ENCODE assay signal across 18 mouse cellular contexts in the genomic region with DNA sequence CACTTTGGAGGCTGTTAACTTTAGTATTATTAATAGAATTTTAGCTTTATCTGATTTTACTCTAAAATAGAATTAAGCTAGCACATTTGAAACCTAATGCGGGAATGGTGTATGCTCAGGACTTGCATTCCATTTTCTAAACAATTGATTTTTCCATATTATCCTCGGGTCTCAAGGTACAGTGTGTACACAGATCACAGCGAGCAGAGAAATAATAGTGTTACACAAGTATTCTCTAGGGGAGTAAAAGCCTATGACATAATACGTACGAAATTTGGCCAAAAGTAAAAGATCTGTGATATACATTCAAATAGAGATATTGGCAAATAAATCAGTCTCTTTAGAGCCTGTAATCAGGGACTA.
DNase-seq lines count a peak whose midpoint lies in the region; ATAC-seq and TF ChIP-seq lines count a peak whose summit lies in the region.
"Had no signal": no experiment of that assay in that cellular context is flagged by ENCODE, and none has a peak within 500 bp of the region (broad histone marks: within the 10 kb centered on the region; RNA-seq: fewer than 3 reads in every experiment).

No protein-coding gene starts in this region.

- H3K9ac ChIP-seq in forebrain, embryonic 15.5 days (replicated peaks), result no peak overlapping the region
- no peak overlapping the region for H3K9ac ChIP-seq in forebrain, embryonic 13.5 days
- no peak overlapping the region for H3K9ac ChIP-seq in hindbrain, embryonic 14.5 days
- no peak overlapping the region for H3K9ac ChIP-seq in hindbrain, embryonic 12.5 days
- no peak overlapping the region for H3K9ac ChIP-seq in midbrain, embryonic 14.5 days (replicated peaks; ENCODE audit: low read length)
- no peak overlapping the region for H3K9ac ChIP-seq in hindbrain, postnatal 0 days (replicated peaks; ENCODE audit: low read length)
- H3K9ac ChIP-seq: embryonic facial prominence, embryonic 15.5 days had no signal

- no peak for TF ChIP-seq CTCF in hindbrain, postnatal 0 days (IDR thresholded peaks at IDR 0.05; ENCODE audit: low read depth)

- ATAC-seq in forebrain, embryonic 15.5 days (replicated peaks), result peak; percentile 63; the same call in 1 of the 2 replicates
- ATAC-seq in forebrain, embryonic 13.5 days, result no peak
- ATAC-seq in hindbrain, embryonic 14.5 days (ENCODE audit: low FRiP score), result 0 out of 2 replicates have a peak, but pooled peaks have one; percentile 62
- no peak for ATAC-seq in hindbrain, embryonic 12.5 days (ENCODE audit: low FRiP score)
- ATAC-seq in midbrain, embryonic 14.5 days (ENCODE audit: low FRiP score, low TSS enrichment), result no peak
- ATAC-seq in hindbrain, postnatal 0 days, result no peak

- 56% methylated on average over 5 of the region's 5 CpGs for WGBS in forebrain, embryonic 15.5 days
- 69% methylated on average over 5 of the region's 5 CpGs for WGBS in forebrain, embryonic 13.5 days
- WGBS in hindbrain, embryonic 14.5 days, result 57% methylated on average over 5 of the region's 5 CpGs
- 80% methylated on average over 5 of the region's 5 CpGs for WGBS in hindbrain, embryonic 12.5 days
- WGBS in midbrain, embryonic 14.5 days, result 54% methylated on average over 5 of the region's 5 CpGs
- 86% methylated on average over 5 of the region's 5 CpGs for WGBS in midbrain, embryonic 10.5 days
- 44% methylated on average over 5 of the region's 5 CpGs for WGBS in hindbrain, postnatal 0 days

- no peaks in the 10 kb centered on the region for H3K27me3 ChIP-seq in forebrain, embryonic 15.5 days
- no peaks in the 10 kb centered on the region for H3K27me3 ChIP-seq in forebrain, embryonic 13.5 days
- H3K27me3 ChIP-seq in hindbrain, embryonic 14.5 days (ENCODE audit: control insufficient read depth, insufficient read depth, low read length), result no peaks in the 10 kb centered on the region
- no peaks in the 10 kb centered on the region for H3K27me3 ChIP-seq in hindbrain, embryonic 12.5 days
- H3K27me3 ChIP-seq in midbrain, embryonic 14.5 days (ENCODE audit: control insufficient read depth, insufficient read depth, low read length), result no peaks in the 10 kb centered on the region
- H3K27me3 ChIP-seq in midbrain, embryonic 10.5 days (ENCODE audit: low read depth, poor library complexity, severe bottlenecking), result no peaks in the 10 kb centered on the region
- no peaks in the 10 kb centered on the region for H3K27me3 ChIP-seq in hindbrain, postnatal 0 days (ENCODE audit: insufficient read depth, low read length)
- H3K27me3 ChIP-seq: embryonic facial prominence, embryonic 15.5 days had no signal

- no peak overlapping the region for H3K4me2 ChIP-seq in forebrain, embryonic 15.5 days (replicated peaks)
- no peak overlapping the region for H3K4me2 ChIP-seq in forebrain, embryonic 13.5 days
- no peak overlapping the region for H3K4me2 ChIP-seq in hindbrain, embryonic 14.5 days (replicated peaks)
- no peak overlapping the region for H3K4me2 ChIP-seq in hindbrain, embryonic 12.5 days (replicated peaks)
- H3K4me2 ChIP-seq in midbrain, embryonic 14.5 days (ENCODE audit: low read length), result no peak overlapping the region
- peak overlapping the region; percentile 10; the same call in 1 of the 2 replicates for H3K4me2 ChIP-seq in hindbrain, postnatal 0 days (ENCODE audit: low read depth, low read length)
- H3K4me2 ChIP-seq: embryonic facial prominence, embryonic 15.5 days had no signal

- DNase-seq in hindbrain, embryonic 14.5 days (ENCODE audit: low spot score), result no peak
- DNase-seq in midbrain, embryonic 14.5 days, result peak; percentile 28
- no peak for DNase-seq in midbrain, embryonic 10.5 days (ENCODE audit: low spot score)
- DNase-seq in hindbrain, postnatal 0 days (ENCODE audit: low spot score), result no peak
- no peak for DNase-seq in gastrocnemius, postnatal 10 days
- DNase-seq: adrenal gland, postnatal 10 days; cerebellum, adult 11 months; cerebellum, adult 8-10 months; embryo, embryonic 11 days; heart, adult 18-20 months; heart, postnatal 14 days; kidney, adult 11 months had no signal

- H3K4me3 ChIP-seq in forebrain, embryonic 15.5 days, result no peak overlapping the region
- H3K4me3 ChIP-seq in forebrain, embryonic 13.5 days, result no peak overlapping the region
- H3K4me3 ChIP-seq in hindbrain, embryonic 14.5 days (replicated peaks; ENCODE audit: low read length), result no peak overlapping the region
- H3K4me3 ChIP-seq in hindbrain, embryonic 12.5 days, result no peak overlapping the region
- H3K4me3 ChIP-seq in midbrain, embryonic 14.5 days (replicated peaks; ENCODE audit: low read depth, low read length), result no peak overlapping the region
- no peak overlapping the region for H3K4me3 ChIP-seq in midbrain, embryonic 10.5 days
- H3K4me3 ChIP-seq in hindbrain, postnatal 0 days (ENCODE audit: low read length), result no peak overlapping the region
- H3K4me3 ChIP-seq: embryonic facial prominence, embryonic 15.5 days; erythroblast, embryonic 14.5 days; heart, embryonic 10.5 days had no signal

- H3K4me1 ChIP-seq in forebrain, embryonic 15.5 days, result peaks cover 8% of the 10 kb centered on the region
- H3K4me1 ChIP-seq in forebrain, embryonic 13.5 days, result peaks cover 5% of the 10 kb centered on the region; the same call in 1 of the 2 replicates
- peaks cover 7% of the 10 kb centered on the region; the same call in 1 of the 2 replicates for H3K4me1 ChIP-seq in hindbrain, embryonic 14.5 days (replicated peaks; ENCODE audit: control insufficient read depth, insufficient read depth, low read length)
- no peaks in the 10 kb centered on the region for H3K4me1 ChIP-seq in hindbrain, embryonic 12.5 days
- peaks cover 6% of the 10 kb centered on the region; the same call in 1 of the 2 replicates for H3K4me1 ChIP-seq in midbrain, embryonic 14.5 days (ENCODE audit: control insufficient read depth, insufficient read depth, low read length)
- H3K4me1 ChIP-seq in midbrain, embryonic 10.5 days, result 0 out of 2 replicates have a peak, but pooled peaks cover 3% of the 10 kb centered on the region
- peaks cover 7% of the 10 kb centered on the region for H3K4me1 ChIP-seq in hindbrain, postnatal 0 days (ENCODE audit: insufficient read depth, low read length)
- H3K4me1 ChIP-seq: embryonic facial prominence, embryonic 15.5 days; heart, embryonic 10.5 days had no signal

- H3K9me3 ChIP-seq in forebrain, embryonic 15.5 days, result no peaks in the 10 kb centered on the region
- H3K9me3 ChIP-seq in forebrain, embryonic 13.5 days (replicated peaks), result no peaks in the 10 kb centered on the region
- no peaks in the 10 kb centered on the region for H3K9me3 ChIP-seq in hindbrain, embryonic 14.5 days (ENCODE audit: control insufficient read depth, low read length)
- no peaks in the 10 kb centered on the region for H3K9me3 ChIP-seq in hindbrain, embryonic 12.5 days (replicated peaks)
- no peaks in the 10 kb centered on the region for H3K9me3 ChIP-seq in midbrain, embryonic 14.5 days (ENCODE audit: control insufficient read depth, low read length)
- no peaks in the 10 kb centered on the region for H3K9me3 ChIP-seq in midbrain, embryonic 10.5 days (replicated peaks)
- H3K9me3 ChIP-seq in hindbrain, postnatal 0 days (ENCODE audit: low read length), result no peaks in the 10 kb centered on the region
- H3K9me3 ChIP-seq: embryonic facial prominence, embryonic 15.5 days; heart, embryonic 10.5 days had no signal

- H3K36me3 ChIP-seq in forebrain, embryonic 15.5 days, result no peaks in the 10 kb centered on the region
- H3K36me3 ChIP-seq in forebrain, embryonic 13.5 days (ENCODE audit: poor library complexity, severe bottlenecking), result no peaks in the 10 kb centered on the region
- H3K36me3 ChIP-seq in hindbrain, embryonic 14.5 days (replicated peaks; ENCODE audit: control insufficient read depth, insufficient read depth), result no peaks in the 10 kb centered on the region
- H3K36me3 ChIP-seq in hindbrain, embryonic 12.5 days, result no peaks in the 10 kb centered on the region
- H3K36me3 ChIP-seq in midbrain, embryonic 14.5 days (ENCODE audit: control insufficient read depth, insufficient read depth, low read length), result no peaks in the 10 kb centered on the region
- no peaks in the 10 kb centered on the region for H3K36me3 ChIP-seq in midbrain, embryonic 10.5 days
- H3K36me3 ChIP-seq in hindbrain, postnatal 0 days (ENCODE audit: insufficient read depth, low read length), result no peaks in the 10 kb centered on the region
- H3K36me3 ChIP-seq: embryonic facial prominence, embryonic 15.5 days; heart, embryonic 10.5 days had no signal

- peak overlapping the region; percentile 77 for H3K27ac ChIP-seq in forebrain, embryonic 15.5 days (replicated peaks)
- no peak overlapping the region for H3K27ac ChIP-seq in forebrain, embryonic 13.5 days
- peak overlapping the region; percentile 80 for H3K27ac ChIP-seq in hindbrain, embryonic 14.5 days
- no peak overlapping the region for H3K27ac ChIP-seq in hindbrain, embryonic 12.5 days
- peak overlapping the region; percentile 69 for H3K27ac ChIP-seq in midbrain, embryonic 14.5 days (replicated peaks; ENCODE audit: low read depth, low read length)
- H3K27ac ChIP-seq in midbrain, embryonic 10.5 days (replicated peaks), result no peak overlapping the region
- H3K27ac ChIP-seq in hindbrain, postnatal 0 days, result 0 out of 2 replicates have a peak overlapping the region, but pooled peaks have one; percentile 70
- H3K27ac ChIP-seq: embryonic facial prominence, embryonic 15.5 days; heart, embryonic 10.5 days had no signal

Comparison
In these comparisons a context has a peak if more than half of its experiments do, and no peak if none do; other contexts are left out.
1. ATAC-seq: peak in forebrain, embryonic 15.5 days (single experiment) and hindbrain, embryonic 14.5 days (single experiment); none in forebrain, embryonic 13.5 days (single experiment), hindbrain, embryonic 12.5 days (single experiment), midbrain, embryonic 14.5 days (single experiment) and hindbrain, postnatal 0 days (single experiment).
2. H3K27ac ChIP-seq: peak in forebrain, embryonic 15.5 days (single experiment), hindbrain, embryonic 14.5 days (single experiment), midbrain, embryonic 14.5 days (single experiment) and hindbrain, postnatal 0 days (single experiment); none in forebrain, embryonic 13.5 days (single experiment), hindbrain, embryonic 12.5 days (single experiment) and midbrain, embryonic 10.5 days (single experiment).